Mouse (Mus musculus) hindbrain, postnatal 0 days (tissue): ENCODE data around the gene Srsf12. TPM values are rescaled to one million over a fixed set of nuclear protein-coding genes. Genes with fewer than 3 reads are reported as not detected.

Experiments
- ATAC-seq: fragments of 200-750 bp; cut with Nextera tagmentation; 2 replicates; pipeline ENCODE4 v1.8.0; 2017; ENCODE audit warnings: mild to moderate bottlenecking, moderate TSS enrichment, moderate library complexity
- DNase-seq: peaks from one replicate; pipeline ENCODE4 v3.0.0-alpha.2; 2015; ENCODE audit warnings: low spot score
- H3K27ac ChIP-seq: fragments of 300-500 bp; sonication (generic); 2 replicates; pipeline ENCODE4 v1.5.1; 2014; ENCODE audit warnings: mild to moderate bottlenecking
- H3K27me3 ChIP-seq: fragments of 300-500 bp; sonication (generic); 2 replicates; pipeline ENCODE4 v1.6.1; 2014; ENCODE audit warnings: low read length, mixed read lengths; ENCODE audit not compliant: insufficient read depth
- H3K36me3 ChIP-seq: fragments of 300-500 bp; sonication (generic); 2 replicates; pipeline ENCODE4 v1.6.1; 2014; ENCODE audit warnings: low read length, mixed read lengths; ENCODE audit not compliant: insufficient read depth
- H3K4me1 ChIP-seq: fragments of 300-500 bp; sonication (generic); 2 replicates; pipeline ENCODE4 v1.6.1; 2014; ENCODE audit warnings: antibody characterized with exemption, low read length, mixed read lengths; ENCODE audit not compliant: insufficient read depth
- H3K4me2 ChIP-seq: fragments of 300-500 bp; sonication (generic); 2 replicates; pipeline ENCODE4 v1.6.1; 2014; ENCODE audit warnings: low read depth, mild to moderate bottlenecking, low read length, moderate library complexity, mixed read lengths
- H3K4me3 ChIP-seq: fragments of 300-500 bp; sonication (generic); 2 replicates; pipeline ENCODE4 v1.5.1; 2014; ENCODE audit warnings: low read length
- H3K9ac ChIP-seq: fragments of 300-500 bp; sonication (generic); replicated peaks from 2 replicates; pipeline ENCODE4 v1.6.1; 2014; ENCODE audit warnings: mild to moderate bottlenecking, low read length, moderate library complexity, mixed read lengths
- H3K9me3 ChIP-seq: fragments of 300-500 bp; sonication (generic); 2 replicates; pipeline ENCODE4 v1.6.1; 2016; ENCODE audit warnings: low read length, mixed read lengths
- CTCF ChIP-seq: IDR thresholded peaks from 2 replicates; pipeline ENCODE4 v1.5.1; 2016; ENCODE audit warnings: antibody characterized with exemption, control low read depth, low read depth
- WGBS: fragments of 180-500 bp; shearing (Covaris S2); extraction: QIAGEN DNeasy Blood & Tissue Kit; methylation state at CpG from one replicate; pipeline ENCODE4 v1.1.7; 2014; 5-methylcytosine and 5-hydroxymethylcytosine counted together
- polyA plus RNA-seq: library from polyadenylated mRNA; unstranded; fragments of >200 nt; fragmentation: Nextera tagmentation; extraction: Ambion mirVana; gene quantifications from 2 replicates; pipeline ENCODE4 v1.2.1, GENCODE M21; 2015
- total RNA-seq: library from RNA; depleted of rRNA; stranded (reverse); fragments of >200 nt; gene quantifications from 2 replicates; pipeline ENCODE4 v1.2.3, GENCODE M21; 2014; rRNA removed

Srsf12 gene
- total RNA-seq (53.6 and 56.6 TPM in 2 replicates), polyA plus RNA-seq (59.5 and 64.9 TPM in 2 replicates)

- peak within 1 kb of the TSS; percentile 94 for H3K27ac ChIP-seq
- peak within 1 kb of the TSS; percentile 96 for H3K4me2 ChIP-seq
- H3K4me3 ChIP-seq = peak within 1 kb of the TSS; percentile 76
- peak; percentile 81 for DNase-seq
- peaks cover 5% of the 10 kb centered on the region for H3K4me1 ChIP-seq
- H3K27me3 ChIP-seq = no peaks in the 10 kb centered on the region
- no peaks in the 10 kb centered on the region for H3K36me3 ChIP-seq
- peak; percentile 89 for ATAC-seq
- no peaks in the 10 kb centered on the region for H3K9me3 ChIP-seq
- TF ChIP-seq CTCF = peak; percentile 5; the same call in 1 of the 2 replicates
- 2% methylated on average over 63 of the region's 65 CpGs for WGBS
- H3K9ac ChIP-seq = peak within 1 kb of the TSS; percentile 91
These were observed at the start of gene Srsf12 for GRCm38 (mm10) chr4:33208881-33209841. Gene Srsf12 (plus strand): TSS chr4:33208991.

GRCm38 (mm10) chr4:33183477-33183876 lies 25.3 kb upstream of the Srsf12 start:
- Histone ChIP-seq H3K4me2 (no peak overlapping the region), H3K9me3 (no peaks in the 10 kb centered on the region), H3K36me3 (peaks cover 21% of the 10 kb centered on the region), H3K9ac (no peak overlapping the region), H3K27ac (no peak overlapping the region), H3K4me3 (no peak overlapping the region), H3K27me3 (no peaks in the 10 kb centered on the region), H3K4me1 (0 out of 2 replicates have a peak, but pooled peaks cover 4% of the 10 kb centered on the region)
- DNase-seq (no peak), ATAC-seq (no peak)
- WGBS = 81% methylated on average over 5 of the region's 5 CpGs
- TF ChIP-seq CTCF = no peak

GRCm38 (mm10) chr4:33188164-33188563 lies 20.6 kb upstream of the Srsf12 start:
- H3K27ac ChIP-seq = peak overlapping the region; percentile 97; the same call in 1 of the 2 replicates
- TF ChIP-seq CTCF = peak; percentile 57
- peak overlapping the region; percentile 71 for H3K4me3 ChIP-seq
- H3K27me3 ChIP-seq = no peaks in the 10 kb centered on the region
- H3K36me3 ChIP-seq = 0 out of 2 replicates have a peak, but pooled peaks cover 5% of the 10 kb centered on the region
- DNase-seq (peak; percentile 84), ATAC-seq (no peak)
- H3K9me3 ChIP-seq = no peaks in the 10 kb centered on the region
- H3K4me2 ChIP-seq = peak overlapping the region; percentile 71
- WGBS = 12% methylated on average over 9 of the region's 9 CpGs
- 0 out of 2 replicates have a peak, but pooled peaks cover 4% of the 10 kb centered on the region for H3K4me1 ChIP-seq
- peak overlapping the region; percentile 86; the same call in 1 of the 2 replicates for H3K9ac ChIP-seq

- H3K36me3 ChIP-seq = 0 out of 2 replicates have a peak, but pooled peaks cover 5% of the 10 kb centered on the region
- H3K4me1 ChIP-seq = 0 out of 2 replicates have a peak, but pooled peaks cover 4% of the 10 kb centered on the region
- TF ChIP-seq CTCF = peak; percentile 27; the same call in 1 of the 2 replicates
- peak; percentile 97 for DNase-seq
- H3K27ac ChIP-seq = peak overlapping the region; percentile 97
- under 1% methylated on average over 116 of the region's 123 CpGs for WGBS
- no peaks in the 10 kb centered on the region for H3K9me3 ChIP-seq
- peak overlapping the region; percentile 71 for H3K4me2 ChIP-seq
- peak overlapping the region; percentile 71 for H3K4me3 ChIP-seq
- peak overlapping the region; percentile 86 for H3K9ac ChIP-seq
- no peaks in the 10 kb centered on the region for H3K27me3 ChIP-seq
- peak; percentile 96 for ATAC-seq
These were observed 19.7 kb upstream of the Srsf12 start for GRCm38 (mm10) chr4:33188781-33189734.

- H3K4me2 ChIP-seq = peak within 1 kb of the TSS; percentile 71
- WGBS = 14% methylated on average over 6 of the region's 6 CpGs
- H3K9ac ChIP-seq = peak within 1 kb of the TSS; percentile 86
- H3K36me3 ChIP-seq = 0 out of 2 replicates have a peak, but pooled peaks cover 5% of the 10 kb centered on the region
- H3K4me1 ChIP-seq = 0 out of 2 replicates have a peak, but pooled peaks cover 4% of the 10 kb centered on the region
- peak within 1 kb of the TSS; percentile 97 for H3K27ac ChIP-seq
- H3K9me3 ChIP-seq = no peaks in the 10 kb centered on the region
- no peaks in the 10 kb centered on the region for H3K27me3 ChIP-seq
- DNase-seq (no peak), ATAC-seq (no peak)
- peak within 1 kb of the TSS; percentile 71 for H3K4me3 ChIP-seq
- no peak for TF ChIP-seq CTCF
These were observed 19.1 kb upstream of the Srsf12 start, which contains the start of gene Pm20d2 for GRCm38 (mm10) chr4:33189735-33190036. Gene Pm20d2 (minus strand): TSS chr4:33189737.

GRCm38 (mm10) chr4:33198117-33198516 lies 10.7 kb upstream of the Srsf12 start:
- Histone ChIP-seq H3K9me3 (0 out of 2 replicates have a peak, but pooled peaks cover 3% of the 10 kb centered on the region), H3K27ac (no peak overlapping the region), H3K4me3 (no peak overlapping the region), H3K27me3 (no peaks in the 10 kb centered on the region), H3K9ac (no peak overlapping the region), H3K4me2 (no peak overlapping the region), H3K36me3 (no peaks in the 10 kb centered on the region), H3K4me1 (no peaks in the 10 kb centered on the region)
- DNase-seq (no peak), ATAC-seq (no peak)
- WGBS = 3% methylated on average over 2 of the region's 2 CpGs
- no peak for TF ChIP-seq CTCF
